Mouse (Mus musculus): ENCODE results near the gene Mfrp.

Gene Mfrp

GRCm38 (mm10) chr9:44078136-44078797 lies 23.3 kb upstream of the Mfrp start:
- no peak for ATAC-seq (ENCODE audit: insufficient number of reproducible peaks, low FRiP score, low TSS enrichment)

GRCm38 (mm10) chr9:44078955-44079756 lies 22.4 kb upstream of the Mfrp start:
- peak; percentile 86 for ATAC-seq (ENCODE audit: insufficient number of reproducible peaks, low FRiP score, low TSS enrichment)

DNA sequence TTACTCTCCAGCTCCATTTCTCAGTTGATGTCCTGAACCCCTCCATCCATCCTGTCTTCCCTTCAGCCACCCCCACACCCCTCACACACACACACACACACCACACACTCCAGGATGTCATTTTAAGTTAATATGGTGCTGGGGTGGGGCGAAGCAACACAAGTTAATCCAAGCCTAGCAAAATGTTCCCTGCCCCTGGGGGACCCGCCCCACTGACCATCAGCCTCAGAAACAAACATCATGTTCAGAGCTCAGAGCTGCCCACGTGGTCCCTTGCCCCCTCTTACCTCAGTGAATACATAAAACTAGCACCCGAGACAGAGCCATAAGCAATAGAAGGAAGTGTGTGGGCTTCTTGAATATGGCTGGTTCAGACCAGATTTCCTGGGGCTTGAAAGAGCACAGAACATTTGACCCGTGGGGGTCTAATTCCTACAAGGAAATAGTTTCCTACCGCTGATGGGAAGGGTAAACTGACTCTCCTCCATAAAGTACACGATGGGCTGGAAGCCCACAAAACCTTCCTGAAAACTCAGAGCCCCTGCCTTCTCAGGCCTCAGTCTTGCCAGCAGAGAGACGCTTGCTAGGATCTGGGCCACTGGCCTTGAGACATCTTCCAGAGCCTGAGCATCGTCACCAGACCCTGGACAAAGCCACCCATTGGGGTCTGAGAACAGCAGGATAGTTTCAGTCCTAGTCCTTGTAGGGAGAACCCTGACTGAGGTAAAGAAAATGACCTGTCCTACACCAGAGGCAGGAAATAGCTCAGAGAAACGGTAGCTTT lies 21.3 kb upstream of the Mfrp start:
- no peak for ATAC-seq (ENCODE audit: insufficient number of reproducible peaks, low FRiP score, low TSS enrichment)

GRCm38 (mm10) chr9:44080953-44081352 lies 20.6 kb upstream of the Mfrp start:
- ATAC-seq (ENCODE audit: insufficient number of reproducible peaks, low FRiP score, low TSS enrichment), result no peak

GRCm38 (mm10) chr9:44081581-44081980 lies 19.9 kb upstream of the Mfrp start:
- no peak for ATAC-seq (ENCODE audit: insufficient number of reproducible peaks, low FRiP score, low TSS enrichment)

DNA sequence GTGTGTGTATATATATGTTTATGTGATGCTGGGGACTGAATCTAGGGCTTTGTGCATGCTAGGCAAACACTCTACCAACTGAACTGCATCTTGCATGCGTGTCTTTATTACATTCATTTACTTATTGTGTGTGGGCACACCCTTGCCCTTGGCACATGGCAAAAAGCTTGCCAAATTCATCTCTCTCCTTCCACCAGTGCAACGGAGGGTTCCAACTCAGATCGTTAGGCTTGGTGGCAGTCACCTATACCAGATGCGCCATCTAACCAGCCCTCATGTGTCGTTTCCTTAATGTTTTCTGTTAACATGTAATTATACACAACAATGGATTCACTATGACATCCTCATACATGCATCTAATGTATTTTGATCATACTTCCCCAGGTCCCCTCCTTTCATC lies 19.3 kb upstream of the Mfrp start:
- no peak for ATAC-seq (ENCODE audit: insufficient number of reproducible peaks, low FRiP score, low TSS enrichment)

- ATAC-seq (ENCODE audit: insufficient number of reproducible peaks, low FRiP score, low TSS enrichment), result no peak
These were observed 18.0 kb upstream of the Mfrp start for GRCm38 (mm10) chr9:44083392-44084121.

- ATAC-seq (ENCODE audit: insufficient number of reproducible peaks, low FRiP score, low TSS enrichment), result no peak
These were observed 17.3 kb upstream of the Mfrp start for GRCm38 (mm10) chr9:44084236-44084635.

GRCm38 (mm10) chr9:44084659-44085229 lies 16.8 kb upstream of the Mfrp start:
- ATAC-seq (ENCODE audit: insufficient number of reproducible peaks, low FRiP score, low TSS enrichment), result peak; percentile 41; the same call in 1 of the 2 replicates

DNA sequence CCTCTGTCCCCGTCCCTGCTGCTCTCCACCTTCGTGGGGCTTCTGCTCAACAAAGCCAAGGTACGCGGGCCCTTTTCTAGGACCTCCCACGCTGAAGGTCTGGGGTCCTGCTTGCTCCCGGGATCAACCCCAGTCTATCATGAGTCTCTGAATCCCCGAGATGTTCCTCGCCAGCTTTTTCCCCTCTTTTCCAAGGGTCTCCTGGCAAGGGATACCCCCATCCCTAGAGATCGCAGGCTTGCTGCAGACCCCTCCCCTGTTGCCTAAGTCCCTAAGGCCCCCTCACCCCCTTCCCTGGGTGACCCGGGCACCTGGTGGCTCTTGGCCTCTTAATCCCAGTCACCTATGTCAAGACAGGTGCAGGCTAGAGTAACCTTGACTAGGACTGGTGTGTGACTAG lies 16.3 kb upstream of the Mfrp start:
- no peak for ATAC-seq (ENCODE audit: insufficient number of reproducible peaks, low FRiP score, low TSS enrichment)

- ATAC-seq (ENCODE audit: insufficient number of reproducible peaks, low FRiP score, low TSS enrichment), result peak; percentile 33; the same call in 1 of the 2 replicates
These were observed 15.5 kb upstream of the Mfrp start for GRCm38 (mm10) chr9:44085741-44086665.

DNA sequence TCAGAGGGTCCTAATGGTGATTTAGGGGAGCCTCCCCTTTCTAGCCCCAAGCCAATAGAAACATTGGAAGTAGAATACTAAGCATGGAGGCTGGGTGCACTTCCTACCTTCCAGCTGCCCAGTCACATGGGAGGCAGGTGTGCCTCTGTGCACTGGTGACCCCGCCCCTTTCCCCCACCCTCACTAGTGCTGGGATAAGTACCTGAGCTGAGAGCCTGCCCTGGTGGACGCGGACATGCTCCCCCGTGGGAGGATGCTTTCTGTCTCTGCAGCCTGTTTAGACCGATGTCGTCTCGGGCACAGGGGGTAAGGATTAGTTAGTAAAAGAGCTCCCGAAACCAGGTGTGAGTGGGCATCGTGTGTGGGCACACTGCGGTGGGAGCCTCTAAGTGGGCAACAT lies 14.6 kb upstream of the Mfrp start:
- ATAC-seq (ENCODE audit: insufficient number of reproducible peaks, low FRiP score, low TSS enrichment), result no peak

DNA sequence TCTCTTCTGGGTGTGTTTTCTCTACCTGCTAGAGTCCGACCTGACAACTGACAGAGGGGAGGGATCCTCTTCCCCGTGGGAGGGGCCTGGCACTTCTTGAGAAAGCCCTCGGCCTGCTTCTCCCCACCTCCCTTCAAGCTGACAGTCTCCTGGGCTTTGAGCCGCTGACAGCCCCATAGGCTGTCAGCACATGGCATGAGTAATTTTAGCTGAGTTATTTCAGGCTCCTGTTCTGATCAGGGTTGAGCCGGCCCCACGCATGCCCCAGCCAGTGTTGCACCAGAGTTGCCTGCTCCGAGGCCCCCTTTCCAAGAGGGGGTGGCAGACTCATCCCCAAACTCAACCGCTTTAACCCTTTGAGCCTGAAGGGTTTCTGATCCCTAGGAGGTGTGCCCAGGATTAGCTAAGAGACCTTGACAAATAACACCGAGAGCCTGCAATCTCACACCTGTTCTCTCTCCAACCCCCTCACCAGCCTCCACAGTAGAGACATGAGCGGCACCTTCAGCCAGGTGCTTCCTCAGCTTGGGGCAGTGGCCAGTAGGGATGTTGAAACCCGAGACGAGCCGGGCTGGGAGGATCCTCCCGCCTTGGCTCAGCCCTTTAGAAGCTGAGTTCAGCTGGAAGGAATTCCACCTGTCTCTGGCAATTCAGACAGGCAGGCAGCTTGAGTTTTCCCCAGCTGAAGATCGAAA lies 13.6 kb upstream of the Mfrp start:
- peak; percentile 19 for ATAC-seq (ENCODE audit: insufficient number of reproducible peaks, low FRiP score, low TSS enrichment)

DNA sequence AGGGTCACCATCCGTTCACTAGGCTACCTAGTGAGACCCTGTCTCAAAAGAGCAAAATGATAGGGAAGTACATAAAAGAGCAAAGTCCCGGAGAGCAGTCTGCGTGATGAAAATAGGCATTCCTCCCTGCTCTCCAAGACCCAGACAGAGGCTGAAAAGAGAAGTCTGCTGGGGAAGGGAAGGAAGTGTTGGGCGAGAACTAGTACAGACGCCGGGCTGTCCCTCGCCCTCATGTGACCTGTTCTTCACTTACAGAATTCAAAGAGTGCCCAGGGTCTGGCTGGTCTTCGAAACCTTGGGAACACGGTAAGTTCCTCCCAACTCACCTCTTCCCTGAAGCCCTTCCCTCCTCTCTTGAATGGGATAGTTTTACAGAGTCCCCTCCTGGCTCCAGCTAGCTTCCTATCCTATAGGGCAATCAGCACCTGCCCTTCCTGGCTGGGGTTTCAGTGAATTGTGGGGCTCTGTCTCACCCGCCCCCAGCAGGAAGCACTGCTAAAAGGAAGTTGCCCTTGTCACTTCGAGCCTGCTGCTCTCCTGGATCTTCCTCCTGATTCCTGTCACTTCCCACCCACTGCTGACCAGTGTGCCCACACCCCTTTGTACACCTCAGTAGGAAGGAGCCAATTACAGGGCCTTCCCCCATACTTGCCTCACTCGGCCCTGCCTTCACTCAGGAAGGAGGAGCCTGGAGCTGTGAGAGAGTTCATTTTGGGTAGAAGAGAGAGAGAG lies 12.5 kb upstream of the Mfrp start:
- ATAC-seq (ENCODE audit: insufficient number of reproducible peaks, low FRiP score, low TSS enrichment), result no peak

GRCm38 (mm10) chr9:44093612-44094503 lies 7.7 kb upstream of the Mfrp start:
- ATAC-seq (ENCODE audit: insufficient number of reproducible peaks, low FRiP score, low TSS enrichment), result 0 out of 2 replicates have a peak, but pooled peaks have one; percentile 57

DNA sequence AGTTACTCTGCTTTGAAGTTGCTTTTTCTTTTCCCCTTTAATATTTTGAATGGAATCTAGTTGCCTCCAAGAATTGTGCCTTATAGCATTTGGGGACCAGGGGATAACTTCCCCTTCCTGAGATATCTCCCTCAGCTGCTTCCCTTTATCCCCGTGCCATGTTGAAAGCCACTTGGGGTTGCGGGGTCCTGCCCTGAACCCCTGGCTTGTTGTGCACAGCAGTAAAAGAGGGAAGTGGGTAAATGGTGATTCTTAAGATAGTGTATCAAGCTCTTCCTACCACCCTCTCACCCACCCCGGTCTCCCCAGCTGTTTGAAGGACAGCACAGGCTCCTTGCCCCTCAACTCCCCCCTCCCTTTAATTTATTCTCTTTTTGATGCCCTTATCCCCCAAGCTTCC lies 6.8 kb upstream of the Mfrp start:
- no peak for ATAC-seq (ENCODE audit: insufficient number of reproducible peaks, low FRiP score, low TSS enrichment)

DNA sequence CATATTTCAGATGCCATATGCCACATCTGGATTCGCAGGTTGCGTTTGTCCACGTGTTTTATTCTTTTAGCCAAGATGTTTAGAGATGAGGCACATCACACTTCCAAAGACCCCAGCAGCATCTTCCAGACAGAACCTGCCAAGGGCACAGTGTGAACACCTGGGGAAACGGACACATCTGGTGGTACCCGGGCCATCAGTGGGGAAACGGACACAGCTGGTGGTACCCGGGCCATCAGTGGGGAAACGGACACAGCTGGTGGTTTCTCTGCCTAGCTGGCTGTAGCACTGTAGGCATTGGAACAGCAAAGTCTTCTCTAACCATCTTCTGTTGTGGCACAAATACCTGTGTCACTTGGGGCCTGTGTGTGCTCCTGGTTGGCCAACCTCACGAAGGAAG lies 5.7 kb upstream of the Mfrp start:
- ATAC-seq (ENCODE audit: insufficient number of reproducible peaks, low FRiP score, low TSS enrichment), result no peak
